Mouse (Mus musculus) adrenal gland, adult 2 months (tissue): ENCODE measurements around the gene Timm29. TPM values are rescaled to one million over a fixed set of nuclear protein-coding genes. Genes with fewer than 3 reads are reported as not detected.
A peak's percentile ranks its signal among the peaks of the same experiment; 100 is the strongest.

ENCODE experiments used
- DNase-seq: peaks from one replicate; pipeline ENCODE4 v3.0.0; 2021
- long read RNA-seq: library from polyadenylated mRNA; stranded (forward); transcript quantifications from one replicate; pipeline ENCODE4 v2.0.0, GENCODE M21; 2021
- polyA plus RNA-seq: library from polyadenylated mRNA; depleted of rRNA; stranded (reverse); fragments of >200 nt; gene quantifications from 2 replicates; pipeline ENCODE4 v1.2.3, GENCODE M21; 2012; rRNA removed
- total RNA-seq, 2 experiments: library from RNA; stranded (reverse); gene quantifications; 2 replicates each; pipeline ENCODE4 v1.2.3; 2021

The Timm29 gene
- 10 to 100 TPM; 55.2 to 62.3 TPM for total RNA-seq
- polyA plus RNA-seq, result 60.1 and 62.2 TPM in 2 replicates
- long read RNA-seq, transcript Timm29-201 (2 exons, 3,170 nt), result major isoform, 107 of 118 reads
- long read RNA-seq, partial matches to known transcripts, result 0 of 118 reads
- long read RNA-seq, other reads (novel, unspliced or antisense), result 11 of 118 reads

- peak; percentile 92 for DNase-seq
Measured at GRCm38 (mm10) chr9:21592703-21593121, at the start of gene Timm29, which contains the start of gene Yipf2. Timm29 (plus strand) TSS chr9:21592722. Yipf2 (minus strand) TSS chr9:21592828.

DNA sequence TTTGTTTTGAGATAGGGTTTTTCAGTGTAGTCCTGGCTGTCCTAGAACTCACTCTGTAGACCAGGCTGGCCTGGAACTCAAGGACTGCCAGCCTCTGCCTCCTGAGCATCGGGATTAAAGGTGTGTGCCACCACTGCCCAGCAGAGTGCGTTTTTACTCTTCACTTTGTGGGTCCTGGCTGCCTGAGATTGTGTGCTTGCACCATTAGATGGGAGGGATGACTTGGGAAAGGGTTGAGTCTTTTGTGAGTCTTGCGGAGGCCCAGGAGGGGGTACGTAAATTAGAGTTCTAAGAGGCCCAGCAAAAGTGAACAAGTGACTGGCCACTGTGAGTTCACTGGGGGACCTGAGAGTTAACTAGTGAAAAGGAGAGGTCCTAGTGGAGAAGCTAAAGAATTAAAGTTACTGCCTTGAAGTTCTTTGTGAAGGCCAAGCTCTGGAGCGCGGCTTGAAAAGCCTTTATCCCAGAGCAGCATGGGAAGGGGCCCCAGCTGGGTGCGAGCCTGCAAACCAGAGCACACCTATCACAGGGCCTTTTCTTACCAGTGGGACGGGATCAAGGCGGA lies 47.1 kb upstream of the Timm29 start:
- DNase-seq, result peak; percentile 14

DNA sequence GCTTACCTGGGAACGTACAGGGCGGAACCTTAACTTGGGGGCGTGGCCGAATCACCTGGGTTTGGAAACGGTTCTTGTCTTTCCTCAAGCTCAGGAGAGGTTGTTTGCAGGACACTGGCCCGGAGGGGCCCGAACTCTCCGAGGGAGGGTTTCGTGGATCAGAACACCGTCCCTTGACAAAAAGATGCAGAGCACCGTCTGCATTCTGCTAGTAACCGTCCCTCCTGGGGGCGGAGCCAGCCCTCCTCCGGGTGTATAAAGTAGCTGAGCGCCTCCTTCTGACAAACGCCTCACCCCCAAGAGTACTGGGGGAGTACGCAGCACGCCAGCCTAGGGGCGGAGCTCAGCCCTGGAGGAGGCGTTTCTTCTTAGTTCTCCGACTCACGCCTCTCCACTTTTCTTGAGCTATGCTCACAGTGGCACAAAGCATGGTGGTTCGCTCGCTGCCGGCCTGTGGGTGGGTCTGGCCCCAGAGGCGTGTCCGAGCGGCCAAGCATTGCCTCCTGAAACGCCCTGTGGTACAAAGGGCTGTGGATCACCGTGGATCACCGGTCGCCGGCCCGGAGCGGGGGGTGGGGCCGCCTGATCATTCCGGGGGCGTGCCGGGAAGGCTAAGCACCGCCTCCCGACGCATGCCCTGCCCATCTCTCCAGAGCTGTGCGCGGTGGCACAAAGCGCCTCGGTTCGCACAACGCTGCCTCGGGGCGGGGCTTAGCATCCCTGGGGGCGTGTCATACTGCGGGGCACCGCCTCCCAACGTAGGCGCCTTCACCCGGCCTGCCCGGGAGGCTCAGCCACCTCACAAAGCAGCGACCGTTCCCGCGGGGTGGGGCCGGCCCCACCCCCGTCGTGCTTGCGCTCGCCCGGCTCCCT lies 46.4 kb upstream of the Timm29 start:
- DNase-seq, result peak; percentile 100

- DNase-seq, result no peak
Measured at GRCm38 (mm10) chr9:21546789-21547074, 45.8 kb upstream of the Timm29 start, which contains the start of gene Carm1. Carm1 (plus strand) TSS chr9:21546894.

GRCm38 (mm10) chr9:21547075-21547941 lies 45.2 kb upstream of the Timm29 start:
- peak; percentile 82 for DNase-seq

GRCm38 (mm10) chr9:21551049-21551448 lies 41.5 kb upstream of the Timm29 start:
- DNase-seq, result peak; percentile 30

GRCm38 (mm10) chr9:21553607-21554273 lies 38.8 kb upstream of the Timm29 start:
- no peak for DNase-seq

DNA sequence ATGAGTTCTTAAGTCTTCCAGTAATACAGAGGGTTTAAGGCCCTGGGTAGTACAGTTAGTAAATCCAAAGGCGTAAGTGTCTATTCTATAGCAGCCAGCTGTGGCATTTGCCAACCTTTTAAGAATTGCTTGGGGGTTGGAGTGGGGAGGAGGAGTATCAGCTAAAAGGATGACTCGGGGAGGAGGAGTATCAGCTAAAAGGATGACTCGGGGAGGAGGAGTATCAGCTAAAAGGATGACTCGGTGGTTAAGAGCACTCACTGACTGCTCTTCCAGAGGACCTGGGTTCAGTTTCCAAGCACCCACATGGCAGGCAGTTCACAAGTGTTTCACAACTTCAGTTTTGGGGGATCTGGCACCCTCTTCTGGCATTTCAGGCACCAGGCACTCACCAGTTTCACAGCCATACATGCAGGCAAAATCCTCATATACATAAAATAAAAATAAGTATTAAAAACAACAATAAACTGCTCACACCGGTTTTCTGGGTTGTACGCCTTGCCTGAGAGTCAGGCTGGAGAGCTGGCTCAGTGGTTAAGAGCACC lies 37.3 kb upstream of the Timm29 start:
- DNase-seq, result no peak

DNA sequence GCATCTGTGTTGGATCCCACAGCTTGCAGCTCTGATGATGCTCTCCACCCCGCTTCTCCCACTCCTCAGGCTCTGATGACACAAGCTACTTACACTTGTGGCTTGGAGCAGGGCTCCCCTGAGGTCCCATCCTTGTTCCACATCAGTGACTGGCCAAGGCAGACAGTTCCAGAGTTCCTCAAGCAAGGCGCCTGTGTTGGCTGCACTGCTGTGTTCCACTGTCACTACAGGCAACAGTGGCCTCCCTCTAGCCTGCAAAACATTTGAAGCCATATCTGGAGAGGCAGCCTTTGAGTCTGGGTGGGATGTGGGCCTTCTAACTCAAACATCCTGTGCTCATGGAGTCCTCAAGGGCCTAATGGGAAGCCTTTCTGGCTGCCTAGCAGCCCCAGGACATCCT lies 35.5 kb upstream of the Timm29 start:
- no peak for DNase-seq

- no peak for DNase-seq
Measured at GRCm38 (mm10) chr9:21557556-21557955, 35.0 kb upstream of the Timm29 start.

- DNase-seq, result peak; percentile 47
Measured at GRCm38 (mm10) chr9:21558366-21558765, 34.2 kb upstream of the Timm29 start.

GRCm38 (mm10) chr9:21559151-21559550 lies 33.4 kb upstream of the Timm29 start:
- no peak for DNase-seq

DNA sequence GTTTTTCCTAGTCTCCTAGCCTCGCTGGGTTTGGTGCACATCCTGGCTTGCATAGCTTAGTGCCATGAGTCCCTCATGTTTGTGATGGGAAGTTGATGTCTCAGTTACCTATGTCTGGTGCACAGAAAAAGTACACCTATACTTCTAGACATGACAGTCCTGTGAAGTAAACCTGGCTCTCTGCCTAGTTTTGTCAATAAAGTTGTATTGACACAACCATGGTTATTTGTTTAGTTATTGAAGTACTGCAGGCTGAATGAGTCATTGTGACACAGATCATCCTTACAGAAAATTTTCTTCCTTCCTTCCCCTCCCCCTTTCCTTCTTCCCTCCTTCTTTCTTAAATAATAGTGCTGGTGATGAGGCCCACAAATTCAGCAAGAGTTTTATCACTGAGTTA lies 28.1 kb upstream of the Timm29 start:
- DNase-seq, result no peak

- DNase-seq, result no peak
Measured at GRCm38 (mm10) chr9:21565004-21565586, 27.4 kb upstream of the Timm29 start.

GRCm38 (mm10) chr9:21566538-21566937 lies 26.0 kb upstream of the Timm29 start:
- DNase-seq, result no peak

- no peak for DNase-seq
Measured at GRCm38 (mm10) chr9:21567051-21567450, 25.5 kb upstream of the Timm29 start.

DNA sequence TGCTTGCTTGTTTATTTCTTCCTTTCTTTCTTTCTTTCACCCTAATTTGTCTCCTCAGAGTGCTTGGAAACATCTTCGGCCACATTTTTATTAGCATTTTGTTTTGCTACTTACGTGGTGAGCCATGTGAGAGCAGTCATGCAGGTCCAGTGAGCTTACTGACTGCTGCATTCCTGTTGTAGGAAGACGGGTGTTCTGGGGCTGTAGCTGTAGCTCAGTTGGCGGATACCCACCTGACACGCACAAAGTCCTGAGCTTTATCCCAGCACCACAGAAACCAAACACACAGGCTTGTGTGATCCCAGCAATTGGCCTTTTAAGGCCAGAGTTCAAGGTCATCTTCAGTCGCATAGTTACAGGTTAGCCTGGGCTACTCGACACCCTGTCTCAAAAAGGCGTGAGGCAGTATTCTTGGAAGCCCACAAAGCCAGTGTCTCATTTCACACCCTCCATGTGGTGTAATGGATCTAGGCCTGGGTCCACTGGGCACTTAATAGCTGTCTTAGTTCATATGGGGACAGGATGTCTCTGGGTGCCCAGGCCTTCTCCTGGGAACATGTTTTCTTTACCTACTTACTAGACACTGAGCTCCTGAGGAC lies 23.8 kb upstream of the Timm29 start:
- no peak for DNase-seq

- DNase-seq, result no peak
Measured at GRCm38 (mm10) chr9:21574012-21574801, 18.3 kb upstream of the Timm29 start.

GRCm38 (mm10) chr9:21575253-21575652 lies 17.3 kb upstream of the Timm29 start:
- no peak for DNase-seq

GRCm38 (mm10) chr9:21576286-21576685 lies 16.2 kb upstream of the Timm29 start:
- DNase-seq, result no peak
